Mouse (Mus musculus) limb, embryonic 10.5 days (tissue): ENCODE measurements at regions not wholly inside any gene's neighbourhood (a gene's known extent, or its start where the extent isn't known, plus 50 kb on each side); places are given as distances from the start of the nearest gene placed in this dataset.

ENCODE experiments used
- DNase-seq: peaks from one replicate; pipeline ENCODE4 v3.0.0-alpha.2; 2017; ENCODE audit warnings: low spot score
- H3K27ac ChIP-seq: fragments of 300-500 bp; sonication (generic); 2 replicates; pipeline ENCODE4 v1.5.1; 2016; ENCODE audit warnings: mild to moderate bottlenecking
- H3K27me3 ChIP-seq: fragments of 300-500 bp; sonication (generic); 2 replicates; pipeline ENCODE4 v1.6.1; 2016; ENCODE audit warnings: low read depth, mild to moderate bottlenecking; ENCODE audit not compliant: poor library complexity, severe bottlenecking
- H3K36me3 ChIP-seq: fragments of 300-500 bp; sonication (generic); 2 replicates; pipeline ENCODE4 v1.6.1; 2016; ENCODE audit warnings: mild to moderate bottlenecking, moderate library complexity
- H3K4me1 ChIP-seq: fragments of 300-500 bp; sonication (generic); 2 replicates; pipeline ENCODE4 v1.6.1; 2016
- H3K4me3 ChIP-seq: fragments of 300-500 bp; sonication (generic); 2 replicates; pipeline ENCODE4 v1.5.1; 2016; ENCODE audit warnings: mild to moderate bottlenecking, moderate library complexity
- H3K9me3 ChIP-seq: fragments of 300-500 bp; sonication (generic); replicated peaks from 2 replicates; pipeline ENCODE4 v1.6.1; 2016; ENCODE audit warnings: mild to moderate bottlenecking
- WGBS: fragments of 180-500 bp; shearing (Covaris S2); methylation state at CpG from one replicate; pipeline ENCODE4 v1.1.7; 2016; 5-methylcytosine and 5-hydroxymethylcytosine counted together

GRCm38 (mm10) chr13:110814066-110814465, 419.2 kb downstream of the Plk2 start:
- 92% methylated on average over 1 of the region's 1 CpGs for WGBS
- Histone ChIP-seq H3K36me3 (no peaks in the 10 kb centered on the region), H3K27me3 (no peaks in the 10 kb centered on the region), H3K27ac (no peak overlapping the region), H3K4me3 (no peak overlapping the region), H3K9me3 (no peaks in the 10 kb centered on the region), H3K4me1 (no peaks in the 10 kb centered on the region)
- no peak for DNase-seq

DNA sequence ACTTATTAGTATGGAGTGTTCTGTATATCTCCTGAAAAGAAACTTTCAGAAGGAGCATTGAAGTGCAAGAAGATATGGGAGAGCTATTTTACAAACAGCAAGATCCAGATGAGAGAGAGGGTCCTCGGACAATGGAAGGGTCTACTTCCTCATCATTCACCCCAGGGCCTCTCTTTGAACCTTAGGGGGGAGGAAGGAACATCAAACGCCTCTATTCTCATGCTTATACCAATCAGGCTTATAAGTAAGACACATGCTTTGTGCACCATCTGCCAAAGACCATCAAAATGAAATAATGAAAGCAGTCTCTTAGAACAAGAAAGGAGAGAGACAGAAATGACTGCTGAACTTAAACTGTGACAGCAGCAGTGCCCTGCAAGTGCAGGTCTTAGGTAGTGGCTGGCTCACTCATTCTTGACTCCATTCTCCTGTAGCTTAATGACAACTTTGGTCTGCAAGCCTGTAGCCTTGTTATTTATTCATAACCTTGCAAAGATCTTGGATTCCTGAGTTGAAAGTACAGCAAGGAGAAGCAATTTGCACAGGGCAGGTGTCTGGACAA, 424.5 kb downstream of the Plk2 start:
- Histone ChIP-seq H3K4me3 (no peak overlapping the region), H3K36me3 (no peaks in the 10 kb centered on the region), H3K27me3 (no peaks in the 10 kb centered on the region), H3K9me3 (no peaks in the 10 kb centered on the region), H3K4me1 (no peaks in the 10 kb centered on the region), H3K27ac (no peak overlapping the region)
- WGBS: 56% methylated on average over 2 of the region's 2 CpGs
- no peak for DNase-seq

GRCm38 (mm10) chr13:110824878-110825277, 429.9 kb upstream of the Actbl2 start:
- no peak for DNase-seq
- WGBS: 92% methylated on average over 9 of the region's 9 CpGs
- no peaks in the 10 kb centered on the region for H3K27me3 ChIP-seq
- H3K36me3 ChIP-seq: no peaks in the 10 kb centered on the region
- no peaks in the 10 kb centered on the region for H3K9me3 ChIP-seq
- no peaks in the 10 kb centered on the region for H3K4me1 ChIP-seq
- no peak overlapping the region for H3K4me3 ChIP-seq
- no peak overlapping the region for H3K27ac ChIP-seq

- WGBS: 61% methylated on average over 5 of the region's 5 CpGs
- no peak for DNase-seq
Observed at GRCm38 (mm10) chr13:110832442-110832841, 422.4 kb upstream of the Actbl2 start.

GRCm38 (mm10) chr13:110836936-110837335, 417.9 kb upstream of the Actbl2 start:
- no peak overlapping the region for H3K27ac ChIP-seq
- H3K36me3 ChIP-seq: no peaks in the 10 kb centered on the region
- WGBS: 39% methylated on average over 7 of the region's 7 CpGs
- peaks cover 5% of the 10 kb centered on the region for H3K4me1 ChIP-seq
- no peak overlapping the region for H3K4me3 ChIP-seq
- peak; percentile 35 for DNase-seq
- H3K27me3 ChIP-seq: no peaks in the 10 kb centered on the region
- no peaks in the 10 kb centered on the region for H3K9me3 ChIP-seq

More at GRCm38 (mm10) chr13:110832442-110832841, 422.4 kb upstream of the Actbl2 start:
- Histone ChIP-seq H3K27ac (no peak overlapping the region), H3K27me3 (no peaks in the 10 kb centered on the region), H3K4me3 (no peak overlapping the region), H3K4me1 (peaks cover 5% of the 10 kb centered on the region), H3K9me3 (no peaks in the 10 kb centered on the region), H3K36me3 (no peaks in the 10 kb centered on the region)

DNA sequence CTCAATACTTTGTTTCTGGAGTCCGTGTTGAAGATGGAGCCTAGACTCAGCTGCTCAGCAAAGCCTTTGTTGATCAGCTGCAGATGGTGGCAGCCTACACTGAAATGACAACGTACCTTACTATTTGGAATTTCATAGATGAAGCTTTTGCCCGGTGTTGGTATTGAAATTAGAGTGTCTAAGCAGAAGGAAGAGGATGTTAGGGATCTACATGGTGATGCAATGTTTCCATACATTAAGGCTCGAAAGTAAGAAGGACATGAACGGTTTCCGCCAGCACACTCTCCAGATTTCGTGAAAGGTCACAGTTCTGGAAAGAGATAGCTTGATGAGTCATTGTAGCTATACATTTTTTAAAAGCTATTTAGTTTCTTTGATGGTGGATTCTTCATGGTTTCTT, 412.9 kb upstream of the Actbl2 start:
- 92% methylated on average over 7 of the region's 7 CpGs for WGBS
- no peak for DNase-seq
- Histone ChIP-seq H3K27me3 (no peaks in the 10 kb centered on the region), H3K4me1 (peaks cover 2% of the 10 kb centered on the region; the same call in 1 of the 2 replicates), H3K36me3 (no peaks in the 10 kb centered on the region), H3K9me3 (no peaks in the 10 kb centered on the region), H3K27ac (no peak overlapping the region), H3K4me3 (no peak overlapping the region)

DNA sequence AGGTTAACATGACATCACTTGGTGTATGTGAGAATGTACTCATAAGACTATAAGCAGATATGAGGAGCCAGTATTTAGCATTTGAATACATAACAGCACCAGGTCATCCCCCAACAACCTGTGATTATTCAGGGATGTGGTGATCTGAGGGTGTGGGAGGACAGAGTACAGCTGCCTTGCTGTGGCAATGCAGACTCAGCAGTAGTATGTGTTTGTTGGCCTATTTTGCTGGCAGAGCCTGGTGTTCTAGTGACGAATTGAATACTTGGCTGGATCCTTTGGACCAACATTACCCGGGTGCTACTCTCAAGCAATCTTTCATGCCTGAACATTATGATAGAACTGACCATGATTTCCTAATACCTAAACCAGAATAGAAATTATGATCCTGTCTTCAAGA, 409.1 kb upstream of the Actbl2 start:
- H3K9me3 ChIP-seq: no peaks in the 10 kb centered on the region
- H3K4me3 ChIP-seq: no peak overlapping the region
- no peak overlapping the region for H3K27ac ChIP-seq
- no peak for DNase-seq
- no peaks in the 10 kb centered on the region for H3K27me3 ChIP-seq
- 92% methylated on average over 2 of the region's 2 CpGs for WGBS
- H3K36me3 ChIP-seq: no peaks in the 10 kb centered on the region
- no peaks in the 10 kb centered on the region for H3K4me1 ChIP-seq

DNA sequence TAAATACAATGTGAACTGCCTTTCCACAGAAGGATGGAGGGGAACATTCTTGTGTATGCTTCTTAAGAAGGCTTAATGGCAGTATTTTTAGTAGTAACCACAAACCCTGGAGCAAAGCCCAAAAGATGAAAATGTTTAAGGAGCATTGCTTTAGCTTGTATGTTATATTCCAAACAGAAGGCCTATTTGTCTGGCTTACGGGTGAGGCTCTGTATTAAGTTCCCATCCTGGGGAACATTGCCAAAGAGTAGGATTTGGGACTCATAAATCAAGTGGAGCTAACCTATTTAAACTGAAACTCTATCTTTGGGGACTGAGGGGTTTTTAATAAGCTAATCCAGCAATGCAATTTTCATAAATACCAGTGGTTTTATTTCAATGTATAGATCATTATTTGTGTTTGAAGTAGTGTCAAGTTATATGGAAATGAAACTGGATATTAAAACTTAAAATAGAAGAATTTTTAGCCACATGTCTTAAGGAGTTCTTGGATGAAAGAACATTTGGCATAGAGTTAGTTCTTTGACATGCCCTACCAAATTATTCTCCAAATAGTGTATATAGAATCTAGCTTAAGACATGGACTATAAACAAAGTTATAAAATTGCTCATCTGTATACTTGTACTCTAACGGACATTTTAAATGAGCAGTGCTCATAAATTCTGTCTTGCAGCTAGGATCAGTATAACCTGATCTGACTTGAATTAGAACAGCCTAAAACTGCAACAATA, 401.7 kb upstream of the Actbl2 start:
- H3K27ac ChIP-seq: no peak overlapping the region
- no peaks in the 10 kb centered on the region for H3K9me3 ChIP-seq
- no peak overlapping the region for H3K4me3 ChIP-seq
- H3K27me3 ChIP-seq: no peaks in the 10 kb centered on the region
- H3K36me3 ChIP-seq: no peaks in the 10 kb centered on the region
- WGBS: 73% methylated on average over 2 of the region's 2 CpGs
- H3K4me1 ChIP-seq: 0 out of 2 replicates have a peak, but pooled peaks cover 4% of the 10 kb centered on the region
- DNase-seq: no peak

DNA sequence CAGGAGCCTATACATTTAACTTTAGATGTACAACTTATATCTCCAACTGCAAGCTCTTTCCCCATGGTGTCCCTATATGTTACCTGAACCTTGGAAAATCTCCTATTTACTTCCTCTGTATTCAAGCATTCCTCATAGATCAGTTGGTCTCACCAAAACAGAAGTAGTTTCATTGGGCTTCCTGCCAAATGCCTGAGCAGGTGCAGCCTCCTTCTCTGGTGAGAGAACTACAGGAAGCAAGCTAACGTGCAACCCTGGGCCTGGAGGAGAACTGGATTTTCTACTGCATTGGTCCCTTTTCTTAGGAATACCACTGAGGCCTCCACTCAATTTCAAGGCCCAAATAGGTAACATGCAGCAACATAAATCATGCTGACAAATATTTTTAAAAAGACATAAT, 400.6 kb upstream of the Actbl2 start:
- Histone ChIP-seq H3K9me3 (no peaks in the 10 kb centered on the region), H3K4me3 (no peak overlapping the region), H3K4me1 (0 out of 2 replicates have a peak, but pooled peaks cover 4% of the 10 kb centered on the region), H3K27me3 (no peaks in the 10 kb centered on the region), H3K36me3 (no peaks in the 10 kb centered on the region), H3K27ac (no peak overlapping the region)
- no peak for DNase-seq
- WGBS: 63% methylated on average over 1 of the region's 1 CpGs

DNA sequence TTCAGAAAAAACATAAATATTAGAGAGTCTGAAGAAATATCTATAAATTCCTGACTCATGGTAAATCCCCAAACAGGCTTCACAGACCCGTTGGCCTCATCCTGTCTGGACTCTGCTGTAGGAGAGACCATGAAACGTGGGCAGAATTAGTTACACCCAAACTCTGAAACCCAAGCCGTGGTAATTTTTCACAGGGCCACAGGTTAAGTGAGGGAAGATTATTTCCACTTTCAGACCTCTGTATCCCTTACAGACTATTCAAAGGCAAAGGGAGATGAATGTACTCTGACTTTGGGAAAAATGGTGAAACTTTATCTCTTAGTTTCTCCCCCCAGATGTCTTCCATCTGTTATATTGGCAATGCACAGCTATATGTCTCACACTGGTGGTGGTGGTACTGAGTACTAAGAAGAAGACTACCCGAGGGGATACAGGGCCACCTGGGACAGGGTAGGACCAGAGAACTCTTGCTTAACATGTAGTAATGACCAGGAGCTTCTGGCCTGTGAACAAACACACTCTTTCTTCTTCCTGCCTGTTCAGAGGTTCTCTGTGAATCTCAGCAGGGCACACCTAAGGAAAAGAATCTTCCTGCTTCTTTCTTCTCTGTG, 388.8 kb upstream of the Actbl2 start:
- no peak overlapping the region for H3K27ac ChIP-seq
- H3K4me1 ChIP-seq: peaks cover 8% of the 10 kb centered on the region
- WGBS: 67% methylated on average over 4 of the region's 4 CpGs
- no peaks in the 10 kb centered on the region for H3K36me3 ChIP-seq
- DNase-seq: no peak
- no peaks in the 10 kb centered on the region for H3K9me3 ChIP-seq
- no peaks in the 10 kb centered on the region for H3K27me3 ChIP-seq
- no peak overlapping the region for H3K4me3 ChIP-seq

GRCm38 (mm10) chr13:110866713-110867112, 388.1 kb upstream of the Actbl2 start:
- no peak for DNase-seq
- Histone ChIP-seq H3K9me3 (no peaks in the 10 kb centered on the region), H3K27ac (no peak overlapping the region), H3K36me3 (no peaks in the 10 kb centered on the region), H3K4me3 (no peak overlapping the region), H3K4me1 (peaks cover 8% of the 10 kb centered on the region), H3K27me3 (no peaks in the 10 kb centered on the region)
- WGBS: 50% methylated on average over 2 of the region's 2 CpGs

DNA sequence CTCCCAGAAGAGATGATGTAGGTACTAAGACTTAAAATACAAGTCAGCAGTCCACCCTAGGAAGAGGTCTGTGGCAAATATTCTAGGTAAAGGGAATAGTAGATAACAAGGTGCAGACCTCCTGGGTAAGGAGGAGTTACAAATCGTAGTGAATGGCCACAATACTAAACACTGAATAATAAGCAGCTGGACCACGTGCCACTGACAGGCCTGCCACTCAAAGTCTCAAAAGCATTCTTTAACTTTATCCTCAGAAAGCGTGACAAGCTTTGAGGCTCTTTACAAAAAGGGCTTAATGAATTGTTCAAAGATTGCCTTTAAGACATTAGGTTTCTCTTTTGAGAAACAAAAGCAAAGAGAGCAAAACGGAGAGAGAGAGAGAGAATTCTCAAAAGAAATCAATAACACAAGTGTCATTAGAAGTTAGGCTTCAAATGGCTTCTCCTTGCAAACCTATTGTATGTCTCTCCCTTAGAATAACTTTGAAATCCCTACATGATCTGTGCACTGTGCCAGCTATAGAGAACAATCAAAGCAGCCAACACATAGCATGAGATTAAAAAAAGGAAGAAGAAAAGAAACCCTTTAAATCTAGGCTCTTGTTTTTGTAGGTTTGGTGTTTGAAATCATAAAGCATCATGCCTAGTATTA, 383.6 kb upstream of the Actbl2 start:
- peaks cover 8% of the 10 kb centered on the region for H3K4me1 ChIP-seq
- no peak overlapping the region for H3K4me3 ChIP-seq
- no peaks in the 10 kb centered on the region for H3K27me3 ChIP-seq
- H3K36me3 ChIP-seq: no peaks in the 10 kb centered on the region
- no peak for DNase-seq
- H3K27ac ChIP-seq: no peak overlapping the region
- WGBS: 76% methylated on average over 4 of the region's 4 CpGs
- no peaks in the 10 kb centered on the region for H3K9me3 ChIP-seq

DNA sequence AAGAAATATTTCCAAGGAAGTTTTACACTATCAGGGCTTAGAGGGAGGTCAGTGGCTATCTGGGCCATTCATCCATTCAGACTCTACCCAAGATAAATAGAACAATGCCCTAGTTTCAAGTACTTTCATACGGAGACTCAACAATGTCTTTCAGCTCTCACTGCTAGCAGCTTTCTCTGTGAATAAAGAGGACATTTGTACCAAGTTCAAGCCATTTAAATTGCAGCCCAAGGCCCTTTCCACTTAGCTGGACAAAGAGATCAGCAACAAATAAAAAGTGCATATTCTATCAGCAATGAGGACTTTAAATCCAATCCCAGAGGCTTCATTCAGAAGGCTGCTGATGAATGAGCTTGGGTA, 383.1 kb upstream of the Actbl2 start:
- WGBS: 85% methylated on average over 1 of the region's 1 CpGs
- H3K27ac ChIP-seq: no peak overlapping the region
- H3K4me3 ChIP-seq: no peak overlapping the region
- no peaks in the 10 kb centered on the region for H3K27me3 ChIP-seq
- H3K4me1 ChIP-seq: peaks cover 5% of the 10 kb centered on the region
- DNase-seq: no peak
- H3K36me3 ChIP-seq: no peaks in the 10 kb centered on the region
- no peaks in the 10 kb centered on the region for H3K9me3 ChIP-seq
